Mouse (Mus musculus): Measurements from ENCODE around the gene Slc25a4. TPM values are rescaled to one million over a fixed set of nuclear protein-coding genes. Genes with fewer than 3 reads are reported as not detected.
"Not testable (repeated sequence)": the region's sequence is repeated elsewhere in the genome, so short reads cannot be mapped to it uniquely, and the experiment has no call there.

The Slc25a4 gene
- polyA plus RNA-seq, 1 experiment from 2014 or later: 540 TPM

DNA sequence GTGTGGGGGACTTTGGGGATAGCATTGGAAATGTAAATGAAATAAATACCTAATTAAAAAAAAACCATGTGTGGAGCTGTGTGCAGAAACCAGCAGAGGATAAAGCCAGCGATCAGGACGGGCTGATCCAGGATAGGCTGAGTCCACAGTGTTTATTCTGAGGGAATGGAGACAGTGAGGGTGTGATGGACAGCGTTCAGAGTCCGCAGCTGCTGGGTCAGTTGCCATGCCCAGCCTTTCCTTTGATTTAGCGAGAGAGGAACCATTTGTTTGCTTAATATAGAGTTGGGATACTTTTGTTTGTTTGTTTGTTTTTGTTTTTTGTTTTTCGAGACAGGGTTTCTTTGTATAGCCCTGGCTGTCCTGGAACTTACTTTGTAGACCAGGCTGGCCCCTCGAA is 20.9 kb upstream of the Slc25a4 start:
- not testable (repeated sequence) for ATAC-seq (ENCODE audit: insufficient number of reproducible peaks, insufficient read depth, low FRiP score, low TSS enrichment, low read depth); H3K4me2 ChIP-seq; H3K4me3 ChIP-seq; H3K4me1 ChIP-seq; H3K36me3 ChIP-seq; H3K27ac ChIP-seq; H3K27me3 ChIP-seq; H3K9me3 ChIP-seq; H3K9ac ChIP-seq
- 83% methylated on average over 7 of the region's 7 CpGs for WGBS

DNA sequence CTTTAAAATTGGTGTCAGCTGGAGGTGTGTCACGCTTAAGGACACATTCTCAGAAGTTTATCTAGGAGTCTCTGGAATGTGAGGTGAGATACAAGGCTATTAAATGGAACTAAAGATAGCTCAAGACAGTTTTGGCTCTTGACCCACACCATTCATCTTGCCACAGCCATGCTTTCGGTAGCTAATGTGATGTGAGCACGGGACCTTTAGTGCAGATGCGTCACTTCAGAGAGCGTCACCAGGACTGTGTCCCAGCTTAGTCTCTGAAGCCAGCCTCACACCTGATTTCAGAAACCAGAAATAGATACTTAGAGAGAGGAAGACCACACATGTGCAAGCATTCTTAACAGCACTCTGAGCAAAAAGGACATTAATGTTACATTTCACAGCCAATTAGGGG is 15.5 kb upstream of the Slc25a4 start:
- no peaks in the 10 kb centered on the region for H3K27me3 ChIP-seq
- no peak overlapping the region for H3K27ac ChIP-seq
- WGBS: 85% methylated on average over 5 of the region's 5 CpGs
- H3K4me3 ChIP-seq: no peak overlapping the region
- H3K4me1 ChIP-seq: no peaks in the 10 kb centered on the region
- H3K9me3 ChIP-seq: no peaks in the 10 kb centered on the region
- no peak overlapping the region for H3K4me2 ChIP-seq
- ATAC-seq (ENCODE audit: insufficient number of reproducible peaks, insufficient read depth, low FRiP score, low TSS enrichment, low read depth): no peak
- no peak overlapping the region for H3K9ac ChIP-seq
- no peaks in the 10 kb centered on the region for H3K36me3 ChIP-seq

GRCm38 (mm10) chr8:46225501-46225900 is 14.4 kb upstream of the Slc25a4 start:
- WGBS: 66% methylated on average over 3 of the region's 3 CpGs
- H3K27ac ChIP-seq: no peak overlapping the region
- no peaks in the 10 kb centered on the region for H3K36me3 ChIP-seq
- no peak overlapping the region for H3K9ac ChIP-seq
- H3K4me2 ChIP-seq: no peak overlapping the region
- H3K9me3 ChIP-seq: no peaks in the 10 kb centered on the region
- no peaks in the 10 kb centered on the region for H3K4me1 ChIP-seq
- no peak overlapping the region for H3K4me3 ChIP-seq
- no peak for ATAC-seq (ENCODE audit: insufficient number of reproducible peaks, insufficient read depth, low FRiP score, low TSS enrichment, low read depth)
- H3K27me3 ChIP-seq: no peaks in the 10 kb centered on the region

- peaks cover 5% of the 10 kb centered on the region; the same call in 1 of the 2 replicates for H3K4me1 ChIP-seq
- H3K9ac ChIP-seq: no peak overlapping the region
- H3K9me3 ChIP-seq: no peaks in the 10 kb centered on the region
- no peaks in the 10 kb centered on the region for H3K27me3 ChIP-seq
- 71% methylated on average over 3 of the region's 3 CpGs for WGBS
- H3K4me3 ChIP-seq: no peak overlapping the region
- ATAC-seq (ENCODE audit: insufficient number of reproducible peaks, insufficient read depth, low FRiP score, low TSS enrichment, low read depth): no peak
- no peaks in the 10 kb centered on the region for H3K36me3 ChIP-seq
- no peak overlapping the region for H3K4me2 ChIP-seq
- H3K27ac ChIP-seq: no peak overlapping the region
These were observed 9.5 kb upstream of the Slc25a4 start for GRCm38 (mm10) chr8:46220566-46220965.

- peaks cover 11% of the 10 kb centered on the region for H3K4me1 ChIP-seq
- peak; percentile 82 for ATAC-seq (ENCODE audit: insufficient number of reproducible peaks, insufficient read depth, low FRiP score, low TSS enrichment, low read depth)
- H3K36me3 ChIP-seq: no peaks in the 10 kb centered on the region
- H3K4me3 ChIP-seq: peak overlapping the region; percentile 41
- H3K4me2 ChIP-seq: peak overlapping the region; percentile 64
- no peaks in the 10 kb centered on the region for H3K9me3 ChIP-seq
- peak overlapping the region; percentile 69 for H3K9ac ChIP-seq
- H3K27me3 ChIP-seq: no peaks in the 10 kb centered on the region
- H3K27ac ChIP-seq: peak overlapping the region; percentile 69; the same call in 1 of the 2 replicates
- 2% methylated on average over 14 of the region's 14 CpGs for WGBS
These were observed 5.8 kb upstream of the Slc25a4 start for GRCm38 (mm10) chr8:46216838-46217237.

DNA sequence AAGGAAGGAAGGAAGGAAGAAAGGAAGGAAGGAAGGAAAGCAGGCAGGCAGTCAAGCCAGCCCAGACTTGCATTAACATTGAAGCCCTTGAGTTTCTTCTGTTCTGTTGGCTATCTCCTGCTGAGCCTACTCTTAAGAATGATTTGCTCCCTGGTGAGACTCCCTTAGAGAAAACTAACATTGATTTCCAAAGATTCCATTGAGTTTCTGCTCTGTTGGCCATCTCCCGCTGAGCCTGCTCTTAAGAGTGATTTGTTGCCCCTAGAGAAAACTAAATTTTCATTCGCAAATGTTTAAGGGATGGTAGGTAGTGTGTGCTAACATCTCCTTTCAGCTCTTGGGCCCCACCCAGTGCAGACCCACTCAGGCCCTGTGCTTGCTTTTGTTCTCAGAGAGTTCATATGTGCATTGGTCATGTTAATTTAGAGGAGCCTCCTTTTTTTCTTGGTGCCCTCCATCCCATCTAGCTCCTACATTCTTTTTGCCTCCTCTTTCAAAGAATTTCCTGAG is 2.9 kb upstream of the Slc25a4 start:
- H3K9ac ChIP-seq: no peak overlapping the region
- no peak overlapping the region for H3K4me3 ChIP-seq
- peaks cover 29% of the 10 kb centered on the region for H3K4me1 ChIP-seq
- H3K36me3 ChIP-seq: peaks cover 4% of the 10 kb centered on the region; the same call in 1 of the 2 replicates
- WGBS: 38% methylated on average over 2 of the region's 2 CpGs
- no peak for ATAC-seq (ENCODE audit: insufficient number of reproducible peaks, insufficient read depth, low FRiP score, low TSS enrichment, low read depth)
- no peak overlapping the region for H3K27ac ChIP-seq
- H3K4me2 ChIP-seq: no peak overlapping the region
- H3K27me3 ChIP-seq: no peaks in the 10 kb centered on the region
- no peaks in the 10 kb centered on the region for H3K9me3 ChIP-seq

- H3K4me3 ChIP-seq: no peak overlapping the region
- no peak for ATAC-seq (ENCODE audit: insufficient number of reproducible peaks, insufficient read depth, low FRiP score, low TSS enrichment, low read depth)
- no peaks in the 10 kb centered on the region for H3K27me3 ChIP-seq
- peak overlapping the region; percentile 95; the same call in 1 of the 2 replicates for H3K9ac ChIP-seq
- peak overlapping the region; percentile 84 for H3K4me2 ChIP-seq
- 50% methylated on average over 7 of the region's 7 CpGs for WGBS
- H3K27ac ChIP-seq: no peak overlapping the region
- H3K9me3 ChIP-seq: no peaks in the 10 kb centered on the region
- peaks cover 22% of the 10 kb centered on the region for H3K36me3 ChIP-seq
- peaks cover 46% of the 10 kb centered on the region for H3K4me1 ChIP-seq
These were observed 1.1 kb upstream of the Slc25a4 start for GRCm38 (mm10) chr8:46212194-46212593.

DNA sequence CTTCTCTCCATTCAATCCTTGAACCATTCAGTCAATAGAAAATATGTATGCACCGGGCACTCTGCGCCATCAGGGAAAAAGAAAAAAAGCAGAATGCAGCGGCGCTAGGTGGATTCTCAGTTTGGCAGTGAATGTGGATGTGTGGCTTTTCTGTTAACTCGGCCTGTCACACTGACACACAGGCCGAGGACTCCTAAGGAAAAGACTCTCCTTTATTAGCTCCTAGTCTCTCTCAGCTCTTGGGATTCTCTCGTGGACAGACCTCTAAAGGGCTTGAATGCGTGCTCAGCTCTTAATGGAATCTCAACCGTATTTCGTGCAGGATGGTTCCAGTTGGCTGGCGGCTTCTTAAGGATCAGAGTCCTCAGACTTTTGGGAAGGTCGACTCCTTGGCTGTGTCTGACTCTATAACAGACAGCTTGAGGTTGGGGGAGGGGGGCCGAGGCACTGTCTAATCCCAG is 557 bp upstream of the Slc25a4 start:
- ATAC-seq (ENCODE audit: insufficient number of reproducible peaks, insufficient read depth, low FRiP score, low TSS enrichment, low read depth): no peak
- peaks cover 45% of the 10 kb centered on the region for H3K4me1 ChIP-seq
- 5% methylated on average over 13 of the region's 13 CpGs for WGBS

DNA sequence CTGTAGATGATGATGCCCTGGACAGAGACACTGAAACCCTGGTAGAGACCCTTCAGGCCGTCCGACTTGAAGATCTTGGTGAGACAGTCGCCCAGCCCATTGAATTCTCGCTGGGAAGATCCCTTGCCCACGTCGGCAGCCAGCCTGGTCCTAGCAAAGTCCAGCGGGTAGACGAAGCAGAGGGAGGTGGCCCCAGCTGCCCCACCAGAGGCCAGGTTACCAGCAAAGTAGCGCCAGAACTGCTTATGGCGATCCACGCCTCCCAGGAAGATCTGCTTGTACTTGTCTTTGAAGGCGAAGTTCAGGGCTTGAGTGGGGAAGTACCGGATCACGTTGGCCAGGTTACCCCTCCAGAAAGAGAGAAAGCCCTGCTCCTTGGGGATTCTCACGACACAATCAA is 2.0 kb downstream of the Slc25a4 start:
- Histone ChIP-seq H3K4me3 (peak overlapping the region; percentile 74), H3K27me3 (no peaks in the 10 kb centered on the region), H3K9me3 (no peaks in the 10 kb centered on the region), H3K4me1 (peaks cover 63% of the 10 kb centered on the region), H3K4me2 (peak overlapping the region; percentile 84), H3K9ac (peak overlapping the region; percentile 95), H3K36me3 (peaks cover 47% of the 10 kb centered on the region), H3K27ac (peak overlapping the region; percentile 28; the same call in 1 of the 2 replicates)
- WGBS: 52% methylated on average over 15 of the region's 15 CpGs
- no peak for ATAC-seq (ENCODE audit: insufficient number of reproducible peaks, insufficient read depth, low FRiP score, low TSS enrichment, low read depth)

More for the DNA sequence above, 557 bp upstream of the Slc25a4 start:
- Histone ChIP-seq H3K27me3 (no peaks in the 10 kb centered on the region), H3K36me3 (peaks cover 26% of the 10 kb centered on the region), H3K9me3 (no peaks in the 10 kb centered on the region), H3K9ac (peak overlapping the region; percentile 95), H3K4me3 (peak overlapping the region; percentile 74), H3K4me2 (peak overlapping the region; percentile 84), H3K27ac (peak overlapping the region; percentile 96)

DNA sequence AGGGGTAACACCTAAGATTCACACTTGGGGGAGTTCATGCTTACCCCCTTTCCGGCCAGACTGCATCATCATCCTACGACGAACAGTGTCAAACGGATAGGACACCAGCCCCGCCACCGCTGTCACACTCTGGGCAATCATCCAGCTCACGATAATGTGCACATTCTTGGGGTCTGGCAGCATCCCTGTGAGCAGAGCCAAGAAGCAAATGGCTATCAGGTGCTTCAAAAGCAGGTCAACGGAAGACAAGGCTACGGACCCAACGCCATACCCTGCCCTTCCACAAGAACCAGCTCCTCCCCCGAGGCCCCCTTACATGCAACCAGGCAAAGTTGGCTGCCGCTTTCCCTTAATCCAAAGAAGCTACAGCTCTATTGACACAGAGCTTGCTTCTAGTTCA is 2.7 kb downstream of the Slc25a4 start:
- Histone ChIP-seq H3K27ac (peak overlapping the region; percentile 28; the same call in 1 of the 2 replicates), H3K27me3 (no peaks in the 10 kb centered on the region), H3K4me1 (peaks cover 63% of the 10 kb centered on the region), H3K9ac (peak overlapping the region; percentile 95), H3K36me3 (peaks cover 54% of the 10 kb centered on the region), H3K4me3 (peak overlapping the region; percentile 74), H3K9me3 (no peaks in the 10 kb centered on the region), H3K4me2 (peak overlapping the region; percentile 84)
- ATAC-seq (ENCODE audit: insufficient number of reproducible peaks, insufficient read depth, low FRiP score, low TSS enrichment, low read depth): no peak
- WGBS: 60% methylated on average over 12 of the region's 12 CpGs

- Histone ChIP-seq H3K4me3 (no peak overlapping the region), H3K4me1 (peaks cover 52% of the 10 kb centered on the region), H3K27me3 (no peaks in the 10 kb centered on the region), H3K4me2 (0 out of 2 replicates have a peak overlapping the region, but pooled peaks have one; percentile 2), H3K9ac (0 out of 2 replicates have a peak overlapping the region, but pooled peaks have one; percentile 37), H3K27ac (peak overlapping the region; percentile 70), H3K9me3 (no peaks in the 10 kb centered on the region), H3K36me3 (peaks cover 73% of the 10 kb centered on the region)
- ATAC-seq (ENCODE audit: insufficient number of reproducible peaks, insufficient read depth, low FRiP score, low TSS enrichment, low read depth): no peak
- 48% methylated on average over 6 of the region's 6 CpGs for WGBS
These were observed 5.0 kb downstream of the Slc25a4 start for GRCm38 (mm10) chr8:46206107-46206506.

DNA sequence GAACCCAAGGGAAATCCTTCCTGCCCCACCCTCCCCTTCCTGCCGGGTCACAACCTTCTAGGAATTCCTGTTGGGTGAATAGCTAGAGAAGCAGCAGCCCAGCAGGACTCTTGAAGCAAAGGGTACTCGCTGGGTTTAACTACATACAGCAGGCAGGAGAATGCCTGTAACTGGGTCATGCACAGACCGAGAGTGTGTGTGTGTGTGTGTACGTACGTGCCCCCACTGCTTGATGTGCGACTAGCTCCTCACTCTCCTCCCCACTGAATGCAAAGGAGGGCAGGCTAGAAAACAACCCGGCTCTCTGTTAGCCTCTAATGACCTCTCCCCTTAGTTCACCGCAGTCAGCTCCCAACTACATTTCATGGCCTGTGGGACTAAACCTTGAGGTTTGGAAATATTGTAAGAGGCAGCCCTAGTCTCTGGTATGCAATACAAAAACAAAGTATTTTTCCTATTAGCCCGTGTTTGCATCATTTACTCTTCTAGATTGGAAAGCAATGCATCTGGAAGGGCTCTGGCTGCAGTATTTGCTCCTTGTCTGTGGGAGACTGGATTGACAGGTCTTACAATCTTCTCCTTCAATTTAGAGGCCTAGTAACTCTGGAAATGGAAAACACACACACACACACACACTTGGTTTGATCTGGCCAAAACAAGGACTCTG is 6.0 kb downstream of the Slc25a4 start:
- H3K9me3 ChIP-seq: no peaks in the 10 kb centered on the region
- ATAC-seq (ENCODE audit: insufficient number of reproducible peaks, insufficient read depth, low FRiP score, low TSS enrichment, low read depth): no peak
- WGBS: 51% methylated on average over 9 of the region's 9 CpGs

More for the DNA sequence above, 6.0 kb downstream of the Slc25a4 start:
- H3K36me3 ChIP-seq: peaks cover 73% of the 10 kb centered on the region
- peak overlapping the region; percentile 72 for H3K27ac ChIP-seq
- no peak overlapping the region for H3K4me2 ChIP-seq
- H3K4me3 ChIP-seq: no peak overlapping the region
- no peaks in the 10 kb centered on the region for H3K27me3 ChIP-seq
- peaks cover 50% of the 10 kb centered on the region for H3K4me1 ChIP-seq
- no peak overlapping the region for H3K9ac ChIP-seq

Data from embryonic facial prominence, embryonic 13.5 days (tissue).